Mouse (Mus musculus): ENCODE measurements around the gene C1qtnf7. TPM values are rescaled to one million over a fixed set of nuclear protein-coding genes. Genes with fewer than 3 reads are reported as not detected.

Gene C1qtnf7
- polyA plus RNA-seq, 1 experiment = 1.1 TPM

Other genes with a start within 250 kb of the C1qtnf7 start
- gene Cc2d2a, start 146.8 kb downstream of the C1qtnf7 start, polyA plus RNA-seq (2012; rRNA removed) = 1.6 and 1.9 TPM in 2 replicates